Mouse (Mus musculus) midbrain, embryonic 10.5 days (tissue): Measurements from ENCODE around the gene Cdk20. TPM values are rescaled to one million over a fixed set of nuclear protein-coding genes. Genes with fewer than 3 reads are reported as not detected.

Source experiments
- DNase-seq: peaks from one replicate; pipeline ENCODE4 v3.0.0-alpha.2; 2017; ENCODE audit warnings: low spot score
- H3K27ac ChIP-seq: fragments of 300-500 bp; sonication (generic); replicated peaks from 2 replicates; pipeline ENCODE4 v1.5.1; 2016; ENCODE audit warnings: mild to moderate bottlenecking
- H3K27me3 ChIP-seq: fragments of 300-500 bp; sonication (generic); 2 replicates; pipeline ENCODE4 v1.6.1; 2016; ENCODE audit warnings: low read depth, mild to moderate bottlenecking; ENCODE audit not compliant: poor library complexity, severe bottlenecking
- H3K36me3 ChIP-seq: fragments of 300-500 bp; sonication (generic); 2 replicates; pipeline ENCODE4 v1.6.1; 2016; ENCODE audit warnings: mild to moderate bottlenecking, moderate library complexity
- H3K4me1 ChIP-seq: fragments of 300-500 bp; sonication (generic); 2 replicates; pipeline ENCODE4 v1.6.1; 2016
- H3K4me3 ChIP-seq: fragments of 300-500 bp; sonication (generic); 2 replicates; pipeline ENCODE4 v1.5.1; 2016; ENCODE audit warnings: mild to moderate bottlenecking, moderate library complexity
- H3K9me3 ChIP-seq: fragments of 300-500 bp; sonication (generic); replicated peaks from 2 replicates; pipeline ENCODE4 v1.6.1; 2016; ENCODE audit warnings: mild to moderate bottlenecking
- WGBS: fragments of 180-500 bp; shearing (Covaris S2); methylation state at CpG from one replicate; pipeline ENCODE4 v1.1.7; 2016; 5-methylcytosine and 5-hydroxymethylcytosine counted together
- polyA plus RNA-seq: library from polyadenylated mRNA; unstranded; fragments of >200 nt; fragmentation: Nextera tagmentation; extraction: Ambion mirVana; gene quantifications from 2 replicates; pipeline ENCODE4 v1.2.1, GENCODE M21; 2016

Gene Cdk20
- polyA plus RNA-seq, 1 experiment from 2014 or later = 9.7 TPM

GRCm38 (mm10) chr13:64465166-64465565 lies 33.1 kb downstream of the Cdk20 start:
- WGBS = 66% methylated on average over 9 of the region's 9 CpGs
- H3K27ac ChIP-seq = no peak overlapping the region

GRCm38 (mm10) chr13:64467886-64468285 lies 35.8 kb downstream of the Cdk20 start:
- H3K9me3 ChIP-seq = no peaks in the 10 kb centered on the region
- no peak overlapping the region for H3K4me3 ChIP-seq
- no peaks in the 10 kb centered on the region for H3K4me1 ChIP-seq
- no peaks in the 10 kb centered on the region for H3K27me3 ChIP-seq
- WGBS = 93% methylated on average over 6 of the region's 6 CpGs
- H3K27ac ChIP-seq = no peak overlapping the region
- no peaks in the 10 kb centered on the region for H3K36me3 ChIP-seq
- no peak for DNase-seq

More at GRCm38 (mm10) chr13:64465166-64465565, 33.1 kb downstream of the Cdk20 start:
- Histone ChIP-seq H3K27me3 (no peaks in the 10 kb centered on the region), H3K4me1 (no peaks in the 10 kb centered on the region), H3K4me3 (no peak overlapping the region), H3K36me3 (no peaks in the 10 kb centered on the region), H3K9me3 (peaks cover 4% of the 10 kb centered on the region; the same call in 1 of the 2 replicates)
- no peak for DNase-seq

GRCm38 (mm10) chr13:64477968-64478367 lies 45.9 kb downstream of the Cdk20 start:
- H3K9me3 ChIP-seq = no peaks in the 10 kb centered on the region
- no peak overlapping the region for H3K27ac ChIP-seq
- H3K4me3 ChIP-seq = no peak overlapping the region
- no peaks in the 10 kb centered on the region for H3K36me3 ChIP-seq
- H3K4me1 ChIP-seq = no peaks in the 10 kb centered on the region
- no peak for DNase-seq
- 86% methylated on average over 4 of the region's 4 CpGs for WGBS
- H3K27me3 ChIP-seq = no peaks in the 10 kb centered on the region

GRCm38 (mm10) chr13:64479960-64480359 lies 47.8 kb downstream of the Cdk20 start:
- Histone ChIP-seq H3K9me3 (no peaks in the 10 kb centered on the region), H3K27me3 (no peaks in the 10 kb centered on the region), H3K4me1 (no peaks in the 10 kb centered on the region), H3K27ac (no peak overlapping the region), H3K4me3 (no peak overlapping the region), H3K36me3 (no peaks in the 10 kb centered on the region)
- no peak for DNase-seq
- WGBS = 87% methylated on average over 3 of the region's 3 CpGs

GRCm38 (mm10) chr13:64489886-64490285 lies 57.8 kb downstream of the Cdk20 start:
- DNase-seq = no peak
- Histone ChIP-seq H3K36me3 (no peaks in the 10 kb centered on the region), H3K27me3 (no peaks in the 10 kb centered on the region), H3K4me1 (no peaks in the 10 kb centered on the region), H3K9me3 (no peaks in the 10 kb centered on the region), H3K27ac (no peak overlapping the region), H3K4me3 (no peak overlapping the region)
- 82% methylated on average over 6 of the region's 6 CpGs for WGBS

Other genes starting within 250 kb of the Cdk20 start
- gene Cdc14b, start 157.0 kb upstream of the Cdk20 start, polyA plus RNA-seq = 9.5 and 12.6 TPM in 2 replicates
- 22.9 and 25.3 TPM in 2 replicates for gene Aaed1, start 119.6 kb upstream of the Cdk20 start, polyA plus RNA-seq
- gene Ctsl, start 61.4 kb upstream of the Cdk20 start, polyA plus RNA-seq = 143 and 159 TPM in 2 replicates
- not detected in 2 replicates for gene Fam240b, start 65.5 kb downstream of the Cdk20 start, polyA plus RNA-seq